Mouse (Mus musculus) cerebellum, adult 2 months (tissue): ENCODE measurements around the gene D5Ertd579e.

ENCODE experiments used
- CTCF ChIP-seq: fragments of 200-500 bp; IDR thresholded peaks from 2 replicates; pipeline ENCODE4 v1.5.1; 2011; ENCODE audit warnings: low read depth, mild to moderate bottlenecking, control low read depth, low read length, moderate library complexity, borderline replicate concordance; ENCODE audit not compliant: insufficient read depth
- POLR2A ChIP-seq: fragments of 200-500 bp; IDR thresholded peaks from 2 replicates; pipeline ENCODE4 v1.6.1; 2011; ENCODE audit warnings: low read length, control low read depth, borderline replicate concordance; ENCODE audit not compliant: insufficient read depth

DNA sequence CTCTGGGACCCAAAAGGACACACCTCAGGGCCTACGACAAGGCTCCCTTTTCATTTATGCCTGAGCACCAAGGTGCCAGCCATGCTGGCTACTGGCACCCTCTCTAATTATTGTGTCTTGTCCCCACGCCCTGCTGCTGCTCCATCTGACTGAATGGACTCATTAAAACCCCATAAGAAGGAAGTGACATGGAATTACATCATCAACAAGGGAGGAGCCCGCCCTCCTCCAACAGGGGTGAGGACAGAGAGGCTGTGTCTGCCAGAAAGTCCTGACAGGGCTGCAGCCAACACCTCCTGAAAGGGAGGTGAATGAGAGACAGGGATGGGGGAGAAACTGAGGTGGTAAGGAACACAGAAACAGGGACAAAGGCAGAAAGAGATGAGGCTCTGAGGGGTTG lies 34.9 kb upstream of the D5Ertd579e start:
- no peak for TF ChIP-seq CTCF
- no peak for TF ChIP-seq POLR2A
